Mouse (Mus musculus) forebrain, embryonic 11.5 days (tissue): ENCODE measurements around the gene Dguok. TPM values are rescaled to one million over a fixed set of nuclear protein-coding genes. Genes with fewer than 3 reads are reported as not detected.
A peak's percentile ranks its signal among the peaks of the same experiment; 100 is the strongest.

Source experiments
- ATAC-seq: fragments of 200-750 bp; cut with Nextera tagmentation; replicated peaks from 2 replicates; pipeline ENCODE4 v1.8.0; 2017; ENCODE audit warnings: moderate TSS enrichment; ENCODE audit not compliant: low FRiP score
- DNase-seq: peaks from one replicate; pipeline ENCODE4 v3.0.0-alpha.2; 2017; ENCODE audit warnings: low spot score
- H3K27ac ChIP-seq: fragments of 300-500 bp; sonication (generic); 2 replicates; pipeline ENCODE4 v1.5.1; 2014; ENCODE audit warnings: low read depth, low read length
- H3K27me3 ChIP-seq: fragments of 300-500 bp; sonication (generic); 2 replicates; pipeline ENCODE4 v1.6.1; 2014; ENCODE audit warnings: mild to moderate bottlenecking, low read length, mixed read lengths; ENCODE audit not compliant: control insufficient read depth, insufficient read depth
- H3K36me3 ChIP-seq: fragments of 300-500 bp; sonication (generic); 2 replicates; pipeline ENCODE4 v1.6.1; 2014; ENCODE audit warnings: mild to moderate bottlenecking, low read length, moderate library complexity, mixed read lengths; ENCODE audit not compliant: control insufficient read depth, insufficient read depth
- H3K4me1 ChIP-seq: fragments of 300-500 bp; sonication (generic); replicated peaks from 2 replicates; pipeline ENCODE4 v1.6.1; 2014; ENCODE audit warnings: low read length, mixed read lengths; ENCODE audit not compliant: control insufficient read depth, insufficient read depth
- H3K4me2 ChIP-seq: fragments of 300-500 bp; sonication (generic); 2 replicates; pipeline ENCODE4 v1.6.1; 2014; ENCODE audit warnings: low read depth, mild to moderate bottlenecking, low read length, moderate library complexity, mixed read lengths; ENCODE audit not compliant: severe bottlenecking
- H3K4me3 ChIP-seq: fragments of 300-500 bp; sonication (generic); 2 replicates; pipeline ENCODE4 v1.5.1; 2014; ENCODE audit warnings: low read depth, low read length
- H3K9ac ChIP-seq: fragments of 300-500 bp; sonication (generic); 2 replicates; pipeline ENCODE4 v1.6.1; 2014; ENCODE audit warnings: low read length
- H3K9me3 ChIP-seq: fragments of 300-500 bp; sonication (generic); 2 replicates; pipeline ENCODE4 v1.6.1; 2016; ENCODE audit warnings: low read length, mixed read lengths; ENCODE audit not compliant: control insufficient read depth
- WGBS: fragments of 180-500 bp; shearing (Covaris S2); extraction: QIAGEN DNeasy Blood & Tissue Kit; methylation state at CpG from one replicate; pipeline ENCODE4 v1.1.7; 2014; 5-methylcytosine and 5-hydroxymethylcytosine counted together
- polyA plus RNA-seq: library from polyadenylated mRNA; unstranded; fragments of >200 nt; fragmentation: Nextera tagmentation; extraction: Ambion mirVana; gene quantifications from 2 replicates; pipeline ENCODE4 v1.2.1, GENCODE M21; 2014

Gene Dguok
- polyA plus RNA-seq, 1 experiment from 2014 or later = 57.9 TPM

DNA sequence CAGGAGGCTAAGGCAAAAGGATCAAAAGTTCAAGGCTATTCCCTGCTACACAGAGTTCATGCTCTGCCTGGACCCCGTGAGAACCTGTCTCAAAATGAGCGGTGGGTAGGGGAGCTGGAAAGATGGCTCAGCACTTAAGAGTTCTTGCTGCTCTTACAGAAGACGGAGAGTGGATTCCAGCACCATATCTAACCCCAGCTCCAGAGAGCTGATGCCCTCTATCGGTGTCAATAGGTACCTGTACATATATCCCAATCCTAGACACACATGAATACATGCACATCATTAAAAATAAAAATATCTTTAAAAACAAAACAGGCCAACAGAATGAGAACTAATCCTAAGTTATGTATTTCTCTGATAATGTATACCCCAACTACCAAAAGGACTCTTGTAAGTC lies 28.6 kb downstream of the Dguok start:
- H3K4me1 ChIP-seq = no peaks in the 10 kb centered on the region
- no peak overlapping the region for H3K27ac ChIP-seq
- ATAC-seq = no peak
- no peaks in the 10 kb centered on the region for H3K27me3 ChIP-seq
- H3K36me3 ChIP-seq = peaks cover 5% of the 10 kb centered on the region; the same call in 1 of the 2 replicates
- H3K9me3 ChIP-seq = no peaks in the 10 kb centered on the region
- WGBS = 65% methylated on average over 4 of the region's 4 CpGs
- H3K4me3 ChIP-seq = no peak overlapping the region
- H3K4me2 ChIP-seq = no peak overlapping the region
- no peak for DNase-seq
- H3K9ac ChIP-seq = no peak overlapping the region

DNA sequence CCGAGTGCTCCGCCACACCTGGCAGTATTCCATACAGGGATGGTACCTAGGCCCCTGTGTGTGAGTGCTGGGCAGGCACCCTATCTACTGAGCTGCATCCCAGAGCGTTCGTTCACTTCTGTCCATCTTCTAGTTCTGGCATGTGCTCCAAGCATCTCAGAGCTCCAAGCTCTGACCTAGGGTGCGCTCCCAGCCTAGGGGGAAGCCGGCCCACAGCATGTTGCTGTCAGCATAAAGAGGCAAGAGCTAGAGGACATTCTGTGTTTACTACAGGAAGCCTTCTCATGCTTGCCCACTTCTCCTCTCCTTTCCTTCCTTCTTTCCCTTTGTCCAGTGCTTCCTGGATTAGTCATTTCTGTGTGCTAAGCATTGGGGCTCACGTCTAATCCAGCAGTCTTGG lies 31.3 kb downstream of the Dguok start:
- H3K27ac ChIP-seq = no peak overlapping the region

DNA sequence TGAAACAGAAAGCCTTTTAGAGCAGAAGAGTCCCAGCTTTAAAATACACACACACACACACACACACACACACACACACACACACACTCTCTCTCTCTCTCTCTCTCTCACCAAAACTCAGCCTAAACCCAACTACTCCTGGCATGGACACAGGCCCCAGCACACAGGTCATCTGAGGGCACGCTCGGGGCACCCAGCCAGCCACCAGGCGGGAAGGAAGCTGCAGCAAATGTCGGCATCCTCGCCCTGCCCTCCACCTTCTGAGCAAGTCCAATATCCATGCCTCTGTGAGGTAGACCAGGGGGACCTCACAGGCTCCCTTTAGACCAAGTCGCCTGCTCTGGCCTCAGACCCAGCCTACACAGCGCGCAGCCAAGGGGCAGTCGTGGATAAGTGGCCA lies 33.5 kb downstream of the Dguok start:
- 91% methylated on average over 9 of the region's 9 CpGs for WGBS
- no peak overlapping the region for H3K9ac ChIP-seq

More for the DNA sequence above, 31.3 kb downstream of the Dguok start:
- DNase-seq (no peak), ATAC-seq (no peak)
- Histone ChIP-seq H3K4me2 (no peak overlapping the region), H3K36me3 (peaks cover under 1% of the 10 kb centered on the region; the same call in 1 of the 2 replicates), H3K4me1 (no peaks in the 10 kb centered on the region), H3K9me3 (no peaks in the 10 kb centered on the region), H3K9ac (no peak overlapping the region), H3K27me3 (no peaks in the 10 kb centered on the region), H3K4me3 (no peak overlapping the region)
- 77% methylated on average over 7 of the region's 7 CpGs for WGBS

GRCm38 (mm10) chr6:83471739-83472138 lies 35.0 kb downstream of the Dguok start:
- Histone ChIP-seq H3K36me3 (no peaks in the 10 kb centered on the region), H3K27ac (no peak overlapping the region), H3K4me2 (no peak overlapping the region), H3K9ac (no peak overlapping the region), H3K4me1 (no peaks in the 10 kb centered on the region), H3K27me3 (no peaks in the 10 kb centered on the region), H3K4me3 (no peak overlapping the region), H3K9me3 (no peaks in the 10 kb centered on the region)
- 90% methylated on average over 7 of the region's 7 CpGs for WGBS
- ATAC-seq (no peak), DNase-seq (no peak)

More for the DNA sequence above, 33.5 kb downstream of the Dguok start:
- DNase-seq (no peak), ATAC-seq (no peak)
- H3K27ac ChIP-seq = no peak overlapping the region
- H3K4me2 ChIP-seq = no peak overlapping the region
- H3K9me3 ChIP-seq = no peaks in the 10 kb centered on the region
- no peaks in the 10 kb centered on the region; the same call in 1 of the 2 replicates for H3K36me3 ChIP-seq
- no peak overlapping the region for H3K4me3 ChIP-seq
- no peaks in the 10 kb centered on the region for H3K27me3 ChIP-seq
- H3K4me1 ChIP-seq = no peaks in the 10 kb centered on the region

DNA sequence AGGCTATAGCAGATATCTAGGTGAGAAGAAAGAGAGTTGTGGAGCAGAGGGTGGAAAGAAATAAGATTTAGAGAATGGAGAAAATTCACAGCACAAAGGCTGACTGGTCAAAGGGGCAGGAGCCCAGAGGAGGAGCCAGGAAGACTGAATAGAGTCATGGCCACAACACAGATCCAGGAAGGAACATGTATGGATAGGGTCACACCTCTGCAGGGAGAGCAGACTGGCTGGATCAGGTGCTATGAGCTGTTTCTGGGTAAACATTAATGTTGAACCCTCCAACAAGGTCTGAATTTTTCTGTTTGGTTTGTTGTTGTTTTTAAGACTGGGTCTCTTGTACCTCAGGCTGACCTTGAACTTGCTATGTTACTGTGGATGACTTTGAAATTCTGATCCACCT lies 42.8 kb downstream of the Dguok start:
- no peaks in the 10 kb centered on the region for H3K4me1 ChIP-seq
- H3K4me3 ChIP-seq = no peak overlapping the region
- H3K9ac ChIP-seq = no peak overlapping the region
- ATAC-seq (no peak), DNase-seq (no peak)
- no peaks in the 10 kb centered on the region for H3K36me3 ChIP-seq
- no peaks in the 10 kb centered on the region for H3K27me3 ChIP-seq
- no peak overlapping the region for H3K4me2 ChIP-seq
- no peak overlapping the region for H3K27ac ChIP-seq
- no peaks in the 10 kb centered on the region for H3K9me3 ChIP-seq

DNA sequence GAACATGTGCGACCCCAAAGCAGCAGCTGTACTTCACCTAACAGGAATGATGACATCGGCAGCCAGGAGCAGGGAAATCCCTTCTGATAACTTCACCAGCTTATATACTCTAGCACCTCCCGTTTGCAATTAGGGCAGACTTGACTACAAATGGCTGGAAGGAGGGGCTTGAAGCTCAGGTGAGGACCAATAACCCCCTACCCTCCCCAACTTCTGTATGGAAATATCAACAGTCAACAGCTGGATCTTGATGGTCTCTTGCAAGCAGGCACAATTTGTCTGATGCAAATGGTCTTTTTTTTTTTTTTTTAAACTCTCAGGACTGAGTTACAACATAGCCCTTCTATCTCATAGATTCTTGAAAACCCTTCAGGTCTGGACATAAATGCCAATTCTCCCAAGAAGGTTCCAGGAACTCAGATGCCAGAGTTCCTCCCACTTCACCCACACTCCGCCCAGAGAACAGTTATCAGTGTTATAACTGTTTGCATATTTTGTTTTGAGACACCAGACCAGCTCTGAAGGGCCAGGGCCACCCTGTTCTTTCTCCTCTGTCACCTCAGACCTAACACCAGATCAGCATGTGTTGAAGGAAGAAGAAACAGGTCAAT lies 47.6 kb downstream of the Dguok start, which contains the start of gene Tet3:
Gene Tet3 (minus strand): TSS at position 51 of the 611 bp plus-strand sequence.
- peaks cover 13% of the 10 kb centered on the region for H3K4me1 ChIP-seq
- no peak within 1 kb of the TSS for H3K4me3 ChIP-seq

GRCm38 (mm10) chr6:83456984-83457810 lies 49.6 kb downstream of the Dguok start:
- peak; percentile 55; the same call in 1 of the 2 replicates for ATAC-seq
- WGBS = 4% methylated on average over 33 of the region's 33 CpGs

More for the DNA sequence above, 47.6 kb downstream of the Dguok start, which contains the start of gene Tet3:
- Histone ChIP-seq H3K27me3 (no peaks in the 10 kb centered on the region), H3K36me3 (no peaks in the 10 kb centered on the region), H3K27ac (no peak within 1 kb of the TSS), H3K4me2 (no peak within 1 kb of the TSS), H3K9ac (no peak within 1 kb of the TSS), H3K9me3 (no peaks in the 10 kb centered on the region)
- DNase-seq = no peak
- 73% methylated on average over 4 of the region's 4 CpGs for WGBS
- ATAC-seq = no peak

DNA sequence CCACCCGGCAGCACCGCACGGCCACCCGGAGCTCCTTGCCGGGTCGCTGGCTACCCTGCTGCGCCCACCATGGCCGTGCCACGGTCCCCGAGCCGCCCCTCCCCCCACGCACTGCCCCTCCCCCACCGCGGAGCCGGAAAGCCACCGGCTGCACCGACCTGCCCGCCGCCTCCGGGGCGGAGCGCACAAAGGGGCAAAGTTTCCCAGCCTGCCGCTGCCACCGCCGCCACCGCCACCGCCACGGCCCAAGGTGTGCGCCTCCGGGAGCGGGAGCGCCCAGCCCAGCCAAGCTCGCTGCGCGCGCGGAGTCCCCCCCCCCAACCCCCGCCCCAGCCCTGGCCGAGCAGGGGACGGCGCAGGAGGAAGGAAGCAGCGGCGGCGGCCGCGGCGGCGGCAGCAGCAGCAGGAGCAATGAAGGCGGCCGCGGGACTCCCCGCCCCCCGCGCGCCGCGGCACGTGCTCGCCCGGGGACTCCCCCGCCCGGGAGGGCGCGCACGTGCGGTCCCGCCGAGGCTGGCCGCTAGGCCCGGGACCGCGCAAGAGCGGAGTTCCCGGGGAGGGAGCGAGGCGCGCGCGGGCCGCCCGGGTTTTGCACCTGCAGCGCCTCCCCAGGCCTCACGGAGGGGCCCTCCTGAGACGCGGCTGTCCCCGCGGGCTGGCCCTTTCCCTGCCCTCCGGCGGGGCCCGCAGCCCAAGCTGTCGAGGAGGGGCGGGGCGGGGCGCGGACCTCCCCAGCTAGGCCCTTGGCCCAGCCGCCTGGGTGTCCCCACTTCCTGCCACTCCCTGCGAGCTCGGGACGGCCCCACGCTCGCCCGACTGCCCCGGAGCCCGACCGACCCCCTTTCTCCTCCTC lies 50.4 kb downstream of the Dguok start:
- peaks cover 22% of the 10 kb centered on the region for H3K4me1 ChIP-seq

More at GRCm38 (mm10) chr6:83456984-83457810, 49.6 kb downstream of the Dguok start:
- H3K4me3 ChIP-seq = peak overlapping the region; percentile 89
- H3K4me2 ChIP-seq = peak overlapping the region; percentile 64
- H3K9me3 ChIP-seq = no peaks in the 10 kb centered on the region
- DNase-seq = peak; percentile 54
- H3K27ac ChIP-seq = peak overlapping the region; percentile 95
- peak overlapping the region; percentile 97 for H3K9ac ChIP-seq
- no peaks in the 10 kb centered on the region; the same call in 1 of the 2 replicates for H3K36me3 ChIP-seq
- H3K4me1 ChIP-seq = peaks cover 22% of the 10 kb centered on the region
- no peaks in the 10 kb centered on the region for H3K27me3 ChIP-seq

More for the DNA sequence above, 50.4 kb downstream of the Dguok start:
- H3K4me2 ChIP-seq = peak overlapping the region; percentile 64
- under 1% methylated on average over 63 of the region's 105 CpGs for WGBS
- no peaks in the 10 kb centered on the region for H3K27me3 ChIP-seq
- H3K9ac ChIP-seq = peak overlapping the region; percentile 97
- H3K36me3 ChIP-seq = no peaks in the 10 kb centered on the region; the same call in 1 of the 2 replicates
- DNase-seq = peak; percentile 89
- peak overlapping the region; percentile 95 for H3K27ac ChIP-seq
- H3K4me3 ChIP-seq = peak overlapping the region; percentile 89
- H3K9me3 ChIP-seq = no peaks in the 10 kb centered on the region
- peak; percentile 80 for ATAC-seq
